ENCODE assay signal across 8 mouse cellular contexts in the genomic region with DNA sequence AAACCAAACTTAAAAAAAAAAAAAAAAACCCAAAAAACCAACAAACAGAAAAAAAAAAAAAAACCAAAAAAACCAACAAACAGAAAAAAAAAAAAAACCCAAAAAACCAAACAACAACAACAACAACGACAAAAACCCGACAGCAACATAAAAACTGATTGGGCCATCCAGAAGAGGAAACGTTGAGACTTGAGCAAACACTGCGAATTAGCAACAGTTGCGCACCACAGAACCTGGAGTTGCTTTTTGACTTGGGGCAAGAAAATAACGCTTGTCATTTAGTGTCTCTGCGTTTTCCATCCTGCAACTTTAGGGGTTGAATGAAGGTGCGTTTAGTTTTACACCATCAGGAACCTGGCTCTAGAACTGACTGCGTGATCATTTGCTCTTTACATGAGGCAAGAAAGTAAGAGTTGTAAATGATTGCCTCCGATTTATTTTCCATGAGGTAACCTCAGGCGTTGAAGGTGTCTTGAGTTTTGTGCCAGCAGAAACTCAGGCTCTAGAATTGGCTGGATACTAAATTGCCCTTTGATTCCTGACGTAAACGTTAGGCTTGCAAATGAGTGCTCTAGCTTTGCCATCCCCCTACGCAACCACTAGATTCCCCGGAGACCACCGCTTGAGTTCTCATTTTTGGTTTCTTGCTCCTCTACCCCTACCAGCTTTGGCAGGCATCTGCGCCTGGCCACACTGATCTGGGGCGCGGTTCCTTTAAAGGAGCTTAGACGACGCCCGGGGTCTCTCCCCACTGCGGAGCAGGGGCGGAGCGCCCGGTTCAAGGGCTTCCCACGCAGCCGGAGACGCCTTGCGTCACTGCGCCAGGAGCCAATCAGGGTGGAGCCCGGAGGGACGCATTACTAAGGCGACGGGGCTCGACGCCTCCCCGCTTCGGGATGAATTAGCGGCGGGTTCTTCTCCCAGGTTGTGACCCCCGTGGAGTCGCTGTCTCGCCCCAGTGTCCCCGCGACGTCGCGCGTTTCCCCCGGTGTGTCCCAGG. TPM values are rescaled to one million over a fixed set of nuclear protein-coding genes. Genes with fewer than 3 reads are reported as not detected.
DNase-seq lines count a peak whose midpoint lies in the region; ATAC-seq lines count a peak whose summit lies in the region.

A gene (plus strand): TSS at position 828 of the 1,000 bp plus-strand sequence.

- H3K9ac ChIP-seq in hindbrain, embryonic 15.5 days, result peak within 1 kb of the TSS; percentile 80

- no peaks in the 10 kb centered on the region for H3K9me3 ChIP-seq in hindbrain, embryonic 15.5 days

- no peaks in the 10 kb centered on the region for H3K36me3 ChIP-seq in hindbrain, embryonic 15.5 days

- peak within 1 kb of the TSS; percentile 71 for H3K4me3 ChIP-seq in hindbrain, embryonic 15.5 days

- peak; percentile 100 for ATAC-seq in hindbrain, embryonic 15.5 days (ENCODE audit: low FRiP score, low read depth)

- peaks cover 16% of the 10 kb centered on the region for H3K4me1 ChIP-seq in hindbrain, embryonic 15.5 days (replicated peaks)

- DNase-seq in R1 (ENCODE audit: low read depth, low spot score), result peak; percentile 94
- peak; percentile 96 to 97 for DNase-seq in cerebellum, postnatal 25 days
- peak; percentile 97 to 98 for DNase-seq in frontal cortex, postnatal 36 days (ENCODE audit: low spot score in 2 of 2)
- peak; percentile 92 for DNase-seq in left cerebral cortex, adult 11 months (ENCODE audit: low spot score)
- DNase-seq in lung, postnatal 4 days, result peak; percentile 96 to 97
- peak; percentile 89 for DNase-seq in retina, postnatal 7 days (ENCODE audit: low read depth, low spot score)
- DNase-seq in urinary bladder, adult 2 months (ENCODE audit: low spot score), result peak; percentile 85

- H3K4me2 ChIP-seq in hindbrain, embryonic 15.5 days, result peak within 1 kb of the TSS; percentile 66

- WGBS in hindbrain, embryonic 15.5 days, result 6% methylated on average over 51 of the region's 51 CpGs

- H3K27me3 ChIP-seq in hindbrain, embryonic 15.5 days, result no peaks in the 10 kb centered on the region

- H3K27ac ChIP-seq in hindbrain, embryonic 15.5 days (replicated peaks), result peak within 1 kb of the TSS; percentile 70

RNA-seq across cellular contexts. Expression of the gene that starts here (rescaled TPM):
- 12.5 and 16.2 TPM in 2 replicates for polyA plus RNA-seq in hindbrain, embryonic 15.5 days (2015; fragmentation: Nextera tagmentation; extraction: Ambion mirVana)
- 7.0 and 12.4 TPM in 2 replicates for polyA plus RNA-seq in urinary bladder, adult 2 months (2012; rRNA removed)

Comparison
In these comparisons a context has a peak if more than half of its experiments do, and no peak if none do; other contexts are left out.
1. Peak in every context shown above with its lines: DNase-seq, ATAC-seq, H3K4me3 ChIP-seq and H3K27ac ChIP-seq.